Mouse (Mus musculus): Measurements from ENCODE around the gene Sds. TPM values are rescaled to one million over a fixed set of nuclear protein-coding genes. Genes with fewer than 3 reads are reported as not detected.
A peak's percentile ranks its signal among the peaks of the same experiment; 100 is the strongest.
"Not testable (repeated sequence)": the region's sequence is repeated elsewhere in the genome, so short reads cannot be mapped to it uniquely, and the experiment has no call there.

The Sds gene
- total RNA-seq, 4 experiments from 2014 or later = 0.45 to 0.99 (median 0.60) TPM

GRCm38 (mm10) chr5:120483399-120483798 is 7.1 kb downstream of the Sds start:
- no peak for DNase-seq (ENCODE audit: low spot score in 2 of 2)

GRCm38 (mm10) chr5:120487844-120488243 is 11.5 kb downstream of the Sds start:
- DNase-seq (ENCODE audit: low spot score in 2 of 2) = no peak

- peak in 1 of 2 experiments; percentile 49 for DNase-seq (ENCODE audit: low spot score in 2 of 2)
Observed at GRCm38 (mm10) chr5:120490679-120491192, 14.4 kb downstream of the Sds start.

GRCm38 (mm10) chr5:120492437-120492836 is 16.1 kb downstream of the Sds start:
- DNase-seq (ENCODE audit: low spot score in 2 of 2) = no peak

- no peak for DNase-seq (ENCODE audit: low spot score in 2 of 2)
Observed at GRCm38 (mm10) chr5:120493440-120493839, 17.1 kb downstream of the Sds start.

GRCm38 (mm10) chr5:120493873-120494395 is 17.6 kb downstream of the Sds start:
- DNase-seq (ENCODE audit: low spot score in 2 of 2) = no peak

- DNase-seq (ENCODE audit: low spot score in 2 of 2) = no peak
Observed at GRCm38 (mm10) chr5:120495064-120495702, 18.9 kb downstream of the Sds start.

- no peak for DNase-seq (ENCODE audit: low spot score in 2 of 2)
Observed at GRCm38 (mm10) chr5:120495703-120496226, 19.4 kb downstream of the Sds start.

GRCm38 (mm10) chr5:120497071-120497470 is 20.7 kb downstream of the Sds start:
- no peak for DNase-seq (ENCODE audit: low spot score in 2 of 2)

GRCm38 (mm10) chr5:120499202-120499601 is 22.9 kb downstream of the Sds start:
- DNase-seq (ENCODE audit: low spot score in 2 of 2) = no peak

GRCm38 (mm10) chr5:120500609-120501008 is 24.3 kb downstream of the Sds start:
- DNase-seq (ENCODE audit: low spot score in 2 of 2) = not testable (repeated sequence)

GRCm38 (mm10) chr5:120502147-120502621 is 25.9 kb downstream of the Sds start:
- no peak for DNase-seq (ENCODE audit: low spot score in 2 of 2)

GRCm38 (mm10) chr5:120502675-120503143 is 26.4 kb downstream of the Sds start:
- DNase-seq (ENCODE audit: low spot score in 2 of 2) = no peak

- DNase-seq (ENCODE audit: low spot score in 2 of 2) = peak; percentile 37 to 69
Observed at GRCm38 (mm10) chr5:120503144-120503795, 26.9 kb downstream of the Sds start, which contains the start of gene Plbd2. Plbd2 (minus strand) TSS chr5:120503625.

- DNase-seq (ENCODE audit: low spot score in 2 of 2) = peak; percentile 73 to 78
Observed at GRCm38 (mm10) chr5:120505368-120505767, 29.0 kb downstream of the Sds start.

GRCm38 (mm10) chr5:120505781-120506180 is 29.5 kb downstream of the Sds start:
- DNase-seq (ENCODE audit: low spot score in 2 of 2) = no peak

- DNase-seq (ENCODE audit: low spot score in 2 of 2) = no peak
Observed at GRCm38 (mm10) chr5:120506490-120506889, 30.2 kb downstream of the Sds start.

- no peak for DNase-seq (ENCODE audit: low spot score in 2 of 2)
Observed at GRCm38 (mm10) chr5:120507311-120507710, 31.0 kb downstream of the Sds start.

GRCm38 (mm10) chr5:120510982-120511642 is 34.8 kb downstream of the Sds start, which contains the start of gene Slc8b1:
Slc8b1 (plus strand) TSS chr5:120511168.
- peak; percentile 97 for DNase-seq (ENCODE audit: low spot score in 2 of 2)

GRCm38 (mm10) chr5:120511643-120512220 is 35.4 kb downstream of the Sds start:
- no peak for DNase-seq (ENCODE audit: low spot score in 2 of 2)
